Mouse (Mus musculus) intestine, postnatal 0 days (tissue): ENCODE measurements around the gene Irgq. TPM values are rescaled to one million over a fixed set of nuclear protein-coding genes. Genes with fewer than 3 reads are reported as not detected.
A peak's percentile ranks its signal among the peaks of the same experiment; 100 is the strongest.
"Not testable (repeated sequence)": the region's sequence is repeated elsewhere in the genome, so short reads cannot be mapped to it uniquely, and the experiment has no call there.

Experiments
- ATAC-seq: fragments of 200-750 bp; cut with Nextera tagmentation; 2 replicates; pipeline ENCODE4 v1.8.0; 2017; ENCODE audit warnings: mild to moderate bottlenecking, moderate TSS enrichment, moderate library complexity
- H3K27ac ChIP-seq: fragments of 300-500 bp; sonication (generic); 2 replicates; pipeline ENCODE4 v1.5.1; 2014; ENCODE audit warnings: mild to moderate bottlenecking, low read depth, low read length, moderate library complexity
- H3K27me3 ChIP-seq: fragments of 300-500 bp; sonication (generic); replicated peaks from 2 replicates; pipeline ENCODE4 v1.6.1; 2014; ENCODE audit warnings: low read length, mixed read lengths; ENCODE audit not compliant: control insufficient read depth, insufficient read depth
- H3K36me3 ChIP-seq: fragments of 300-500 bp; sonication (generic); 2 replicates; pipeline ENCODE4 v1.6.1; 2014; ENCODE audit warnings: mild to moderate bottlenecking, moderate library complexity; ENCODE audit not compliant: control insufficient read depth, insufficient read depth
- H3K4me1 ChIP-seq: fragments of 300-500 bp; sonication (generic); replicated peaks from 2 replicates; pipeline ENCODE4 v1.6.1; 2014; ENCODE audit warnings: antibody characterized with exemption, low read length, mixed read lengths; ENCODE audit not compliant: control insufficient read depth, insufficient read depth
- H3K4me2 ChIP-seq: fragments of 300-500 bp; sonication (generic); replicated peaks from 2 replicates; pipeline ENCODE4 v1.6.1; 2014; ENCODE audit warnings: low read depth, mild to moderate bottlenecking, moderate library complexity
- H3K4me3 ChIP-seq: fragments of 300-500 bp; sonication (generic); 2 replicates; pipeline ENCODE4 v1.5.1; 2014; ENCODE audit warnings: low read depth, low read length
- H3K9ac ChIP-seq: fragments of 300-500 bp; sonication (generic); 2 replicates; pipeline ENCODE4 v1.6.1; 2014; ENCODE audit warnings: mild to moderate bottlenecking, low read depth, low read length
- H3K9me3 ChIP-seq: fragments of 300-500 bp; sonication (generic); 2 replicates; pipeline ENCODE4 v1.6.1; 2016; ENCODE audit warnings: mixed run types; ENCODE audit not compliant: control insufficient read depth
- CTCF ChIP-seq: sonication (generic); IDR thresholded peaks from 2 replicates; pipeline ENCODE4 v1.5.1; 2016; ENCODE audit warnings: low read depth, mild to moderate bottlenecking, control low read depth, antibody characterized with exemption, moderate library complexity
- WGBS: fragments of 180-500 bp; shearing (Covaris S2); extraction: QIAGEN DNeasy Blood & Tissue Kit; methylation state at CpG from one replicate; pipeline ENCODE4 v1.1.7; 2014; 5-methylcytosine and 5-hydroxymethylcytosine counted together
- polyA plus RNA-seq: library from polyadenylated mRNA; unstranded; fragments of >200 nt; fragmentation: Nextera tagmentation; extraction: Ambion mirVana; gene quantifications from 2 replicates; pipeline ENCODE4 v1.2.1, GENCODE M21; 2015

Irgq gene
- polyA plus RNA-seq, 1 experiment from 2014 or later: 3.4 TPM

GRCm38 (mm10) chr7:24519130-24519529 is 11.4 kb upstream of the Irgq start:
- H3K4me2 ChIP-seq: no peak overlapping the region
- TF ChIP-seq CTCF: no peak
- H3K27me3 ChIP-seq: no peaks in the 10 kb centered on the region
- no peak for ATAC-seq
- WGBS: 54% methylated on average over 3 of the region's 3 CpGs
- H3K9me3 ChIP-seq: no peaks in the 10 kb centered on the region
- no peaks in the 10 kb centered on the region for H3K4me1 ChIP-seq
- no peaks in the 10 kb centered on the region for H3K36me3 ChIP-seq
- no peak overlapping the region for H3K27ac ChIP-seq
- H3K9ac ChIP-seq: no peak overlapping the region
- H3K4me3 ChIP-seq: no peak overlapping the region

- H3K36me3 ChIP-seq, H3K9ac ChIP-seq, H3K4me1 ChIP-seq, H3K9me3 ChIP-seq, H3K27ac ChIP-seq, H3K4me2 ChIP-seq, ATAC-seq, H3K27me3 ChIP-seq, H3K4me3 ChIP-seq: not testable (repeated sequence)
- WGBS: 88% methylated on average over 9 of the region's 10 CpGs
Observed at GRCm38 (mm10) chr7:24520054-24520453, 10.4 kb upstream of the Irgq start.

GRCm38 (mm10) chr7:24522805-24523204 is 7.7 kb upstream of the Irgq start:
- no peak overlapping the region for H3K9ac ChIP-seq
- no peaks in the 10 kb centered on the region for H3K27me3 ChIP-seq
- ATAC-seq: no peak
- 59% methylated on average over 5 of the region's 5 CpGs for WGBS
- no peak overlapping the region for H3K27ac ChIP-seq
- H3K4me1 ChIP-seq: no peaks in the 10 kb centered on the region
- no peak overlapping the region for H3K4me2 ChIP-seq
- no peak overlapping the region for H3K4me3 ChIP-seq
- no peak for TF ChIP-seq CTCF
- H3K9me3 ChIP-seq: no peaks in the 10 kb centered on the region
- H3K36me3 ChIP-seq: no peaks in the 10 kb centered on the region

GRCm38 (mm10) chr7:24523723-24524122 is 6.8 kb upstream of the Irgq start:
- Histone ChIP-seq H3K27me3 (no peaks in the 10 kb centered on the region), H3K27ac (no peak overlapping the region), H3K4me3 (no peak overlapping the region), H3K9ac (no peak overlapping the region), H3K4me1 (no peaks in the 10 kb centered on the region), H3K36me3 (no peaks in the 10 kb centered on the region), H3K9me3 (no peaks in the 10 kb centered on the region), H3K4me2 (no peak overlapping the region)
- no peak for TF ChIP-seq CTCF
- no peak for ATAC-seq
- 86% methylated on average over 6 of the region's 6 CpGs for WGBS

- no peak for ATAC-seq
- Histone ChIP-seq H3K9ac (no peak overlapping the region), H3K4me2 (no peak overlapping the region), H3K27me3 (no peaks in the 10 kb centered on the region), H3K27ac (no peak overlapping the region), H3K9me3 (no peaks in the 10 kb centered on the region), H3K36me3 (no peaks in the 10 kb centered on the region), H3K4me1 (peaks cover 5% of the 10 kb centered on the region; the same call in 1 of the 2 replicates), H3K4me3 (no peak overlapping the region)
- peak; percentile 34 for TF ChIP-seq CTCF
- 78% methylated on average over 6 of the region's 6 CpGs for WGBS
Observed at GRCm38 (mm10) chr7:24524978-24525377, 5.5 kb upstream of the Irgq start.

GRCm38 (mm10) chr7:24525686-24526420 is 4.6 kb upstream of the Irgq start:
- Histone ChIP-seq H3K36me3 (no peaks in the 10 kb centered on the region), H3K27me3 (no peaks in the 10 kb centered on the region), H3K9ac (no peak overlapping the region), H3K27ac (no peak overlapping the region), H3K4me3 (no peak overlapping the region), H3K9me3 (no peaks in the 10 kb centered on the region), H3K4me2 (no peak overlapping the region), H3K4me1 (peaks cover 5% of the 10 kb centered on the region; the same call in 1 of the 2 replicates)
- WGBS: 84% methylated on average over 12 of the region's 12 CpGs
- ATAC-seq: no peak
- no peak for TF ChIP-seq CTCF
